Comparison of ENCODE assay signal across 13 mouse cellular contexts in the genomic region with DNA sequence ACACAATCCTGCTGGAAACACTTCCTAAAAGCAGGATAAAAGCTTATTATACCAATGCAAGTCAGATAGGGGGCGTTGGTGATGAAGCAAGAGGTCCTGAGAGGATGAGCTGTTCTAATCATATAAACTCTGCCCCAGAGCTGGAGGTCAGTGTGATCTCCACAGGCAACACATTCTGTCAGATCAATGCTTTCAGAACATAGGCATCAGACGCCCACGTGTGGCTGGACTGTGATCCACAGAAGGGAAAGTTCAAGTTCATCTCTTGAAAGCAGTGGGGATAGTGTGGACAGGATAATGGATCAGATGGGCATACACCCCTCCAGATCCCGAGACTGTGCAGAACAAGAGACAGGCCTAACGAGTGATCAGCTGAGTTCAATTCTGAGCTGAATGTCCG. TPM values are rescaled to one million over a fixed set of nuclear protein-coding genes. Genes with fewer than 3 reads are reported as not detected.
"Had no signal": no experiment of that assay in that cellular context is flagged by ENCODE, and none has a peak within 500 bp of the region (broad histone marks: within the 10 kb centered on the region; RNA-seq: fewer than 3 reads in every experiment).

No protein-coding gene starts in this region.

- DNase-seq: kidney, adult 2 months; kidney, postnatal 25 days; liver; midbrain, embryonic 14.5 days; thymus, adult 18-20 months; thymus, postnatal 14 days had no signal

- H3K9ac ChIP-seq: kidney, embryonic 15.5 days; limb, embryonic 12.5 days; liver, embryonic 14.5 days; lung, embryonic 15.5 days; neural tube, embryonic 12.5 days had no signal

- H3K4me2 ChIP-seq: kidney, embryonic 15.5 days; limb, embryonic 12.5 days; lung, embryonic 15.5 days; neural tube, embryonic 12.5 days had no signal

- H3K27me3 ChIP-seq: kidney, embryonic 15.5 days; limb, embryonic 12.5 days; lung, embryonic 15.5 days had no signal

- H3K4me3 ChIP-seq: kidney, embryonic 15.5 days; limb, embryonic 12.5 days; lung, embryonic 15.5 days; neural tube, embryonic 12.5 days had no signal

- H3K9me3 ChIP-seq: kidney, embryonic 15.5 days; limb, embryonic 12.5 days; lung, embryonic 15.5 days; neural tube, embryonic 12.5 days had no signal

- H3K27ac ChIP-seq: kidney, embryonic 15.5 days; limb, embryonic 12.5 days; liver, embryonic 14.5 days; neural tube, embryonic 12.5 days had no signal

- H3K36me3 ChIP-seq: kidney, embryonic 15.5 days; limb, embryonic 12.5 days; lung, embryonic 15.5 days; neural tube, embryonic 12.5 days had no signal

RNA-seq across cellular contexts. Expression of a gene that starts 4.2 kb away (rescaled TPM):
- total RNA-seq: monocyte, adult 5-6 weeks; neutrophil, adult 5-6 weeks had no signal
